Mouse (Mus musculus) gastrocnemius, adult 18-20 months (tissue): ENCODE measurements around the gene Chfr. TPM values are rescaled to one million over a fixed set of nuclear protein-coding genes. Genes with fewer than 3 reads are reported as not detected.

ENCODE experiments used
- DNase-seq: peaks from one replicate; pipeline ENCODE4 v3.0.0; 2021; ENCODE audit warnings: low spot score
- long read RNA-seq, 2 experiments: library from polyadenylated mRNA; stranded (forward); transcript quantifications; one replicate each; pipeline ENCODE4 v2.0.0; 2021
- total RNA-seq, 2 experiments: library from RNA; stranded (reverse); gene quantifications; 2 replicates each; pipeline ENCODE4 v1.2.3; 2021

The Chfr gene
- 10 to 100 TPM; 10.5 TPM for total RNA-seq
- long read RNA-seq, experiment 1, transcript Chfr-202 (18 exons, 3,159 nt) = major isoform, 6 of 16 reads
- long read RNA-seq, experiment 1, partial matches to known transcripts = 1 of 16 reads
- long read RNA-seq, experiment 1, other reads (novel, unspliced or antisense) = 7 of 16 reads
- long read RNA-seq, experiment 2, transcript Chfr-202 (18 exons, 3,159 nt) = major isoform, 8 of 22 reads
- long read RNA-seq, experiment 2, partial matches to known transcripts = 2 of 22 reads
- long read RNA-seq, experiment 2, other reads (novel, unspliced or antisense) = 10 of 22 reads

- DNase-seq = peak; percentile 98
Observed at GRCm38 (mm10) chr5:110135293-110136086, at the start of gene Chfr. Chfr (plus strand) TSS chr5:110135842.

GRCm38 (mm10) chr5:110086161-110086866 lies 49.3 kb upstream of the Chfr start:
- DNase-seq = no peak

- DNase-seq = no peak
Observed at GRCm38 (mm10) chr5:110091546-110091945, 44.1 kb upstream of the Chfr start.

- peak; percentile 90 for DNase-seq
Observed at GRCm38 (mm10) chr5:110094030-110094846, 41.4 kb upstream of the Chfr start, which contains the start of gene Gm35315. Gm35315 (minus strand) TSS chr5:110094420.

GRCm38 (mm10) chr5:110094847-110095213 lies 40.8 kb upstream of the Chfr start:
- DNase-seq = no peak

GRCm38 (mm10) chr5:110098991-110099477 lies 36.6 kb upstream of the Chfr start:
- no peak for DNase-seq

- DNase-seq = no peak
Observed at GRCm38 (mm10) chr5:110099656-110100580, 35.7 kb upstream of the Chfr start, which contains the start of gene Plcxd1. Plcxd1 (plus strand) TSS chr5:110099969.

- DNase-seq = no peak
Observed at GRCm38 (mm10) chr5:110100921-110101631, 34.6 kb upstream of the Chfr start.

GRCm38 (mm10) chr5:110101716-110102347 lies 33.8 kb upstream of the Chfr start:
- DNase-seq = no peak

GRCm38 (mm10) chr5:110102429-110102828 lies 33.2 kb upstream of the Chfr start:
- no peak for DNase-seq

- DNase-seq = no peak
Observed at GRCm38 (mm10) chr5:110102853-110103625, 32.6 kb upstream of the Chfr start.

- DNase-seq = no peak
Observed at GRCm38 (mm10) chr5:110103901-110104615, 31.6 kb upstream of the Chfr start.

GRCm38 (mm10) chr5:110104616-110105380 lies 30.8 kb upstream of the Chfr start:
- DNase-seq = no peak

GRCm38 (mm10) chr5:110106140-110106871 lies 29.3 kb upstream of the Chfr start:
- no peak for DNase-seq

- DNase-seq = no peak
Observed at GRCm38 (mm10) chr5:110106901-110107564, 28.6 kb upstream of the Chfr start.
